Mouse (Mus musculus): ENCODE results near the gene Ciz1. TPM values are rescaled to one million over a fixed set of nuclear protein-coding genes. Genes with fewer than 3 reads are reported as not detected.
A peak's percentile ranks its signal among the peaks of the same experiment; 100 is the strongest.

Gene Ciz1
- polyA plus RNA-seq, 1 experiment from 2014 or later: 41.1 TPM

GRCm38 (mm10) chr2:32395946-32396621 lies 44.0 kb downstream of the Ciz1 start:
- peak overlapping the region; percentile 71 for H3K27ac ChIP-seq (replicated peaks; ENCODE audit: low read depth, low read length)

DNA sequence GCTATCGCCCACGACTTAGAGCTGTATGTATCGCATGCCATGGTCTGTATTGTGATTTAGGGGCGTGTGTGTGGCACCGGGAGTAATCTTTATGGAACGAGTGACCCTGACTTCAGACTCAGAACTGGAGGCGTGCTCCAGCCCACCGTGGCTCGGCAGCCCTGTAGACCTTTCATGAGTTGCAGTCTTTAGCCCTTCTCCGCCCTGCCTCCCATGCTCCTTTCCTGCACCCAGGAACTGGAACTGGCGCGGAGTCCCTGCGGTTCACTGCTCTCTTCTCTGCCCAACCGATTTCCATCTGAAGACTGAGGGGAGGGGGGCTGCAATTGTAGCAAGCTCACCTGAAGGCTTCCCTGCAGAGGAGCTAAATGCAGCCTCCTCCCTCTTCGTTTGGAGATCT lies 44.6 kb downstream of the Ciz1 start:
- DNase-seq (ENCODE audit: low spot score) (no peak), ATAC-seq (replicated peaks; ENCODE audit: insufficient number of reproducible peaks, low FRiP score, low TSS enrichment, low read depth) (no peak)
- Histone ChIP-seq H3K9me3 (replicated peaks; ENCODE audit: control insufficient read depth, low read length) (no peaks in the 10 kb centered on the region), H3K4me2 (ENCODE audit: low read depth, low read length) (peak overlapping the region; percentile 74), H3K9ac (replicated peaks; ENCODE audit: low read length) (peak overlapping the region; percentile 81), H3K36me3 (replicated peaks; ENCODE audit: control insufficient read depth, insufficient read depth, low read depth, low read length) (no peaks in the 10 kb centered on the region; the same call in 1 of the 2 replicates), H3K27me3 (ENCODE audit: control insufficient read depth, insufficient read depth, low read length) (no peaks in the 10 kb centered on the region; the same call in 1 of the 2 replicates), H3K4me3 (ENCODE audit: low read depth, low read length) (peak overlapping the region; percentile 93), H3K27ac (replicated peaks; ENCODE audit: low read depth, low read length) (0 out of 2 replicates have a peak overlapping the region, but pooled peaks have one; percentile 71), H3K4me1 (ENCODE audit: control insufficient read depth, insufficient read depth, low read length) (no peaks in the 10 kb centered on the region)
- WGBS: 0% methylated on average over 15 of the region's 15 CpGs

More at GRCm38 (mm10) chr2:32395946-32396621, 44.0 kb downstream of the Ciz1 start:
- Histone ChIP-seq H3K9ac (replicated peaks; ENCODE audit: low read length) (peak overlapping the region; percentile 81), H3K4me1 (ENCODE audit: control insufficient read depth, insufficient read depth, low read length) (no peaks in the 10 kb centered on the region), H3K9me3 (replicated peaks; ENCODE audit: control insufficient read depth, low read length) (no peaks in the 10 kb centered on the region), H3K27me3 (ENCODE audit: control insufficient read depth, insufficient read depth, low read length) (no peaks in the 10 kb centered on the region; the same call in 1 of the 2 replicates), H3K36me3 (replicated peaks; ENCODE audit: control insufficient read depth, insufficient read depth, low read depth, low read length) (no peaks in the 10 kb centered on the region; the same call in 1 of the 2 replicates), H3K4me3 (ENCODE audit: low read depth, low read length) (peak overlapping the region; percentile 93), H3K4me2 (ENCODE audit: low read depth, low read length) (peak overlapping the region; percentile 74)
- ATAC-seq (replicated peaks; ENCODE audit: insufficient number of reproducible peaks, low FRiP score, low TSS enrichment, low read depth) (peak; percentile 96), DNase-seq (ENCODE audit: low spot score) (peak; percentile 95)
- under 1% methylated on average over 59 of the region's 59 CpGs for WGBS

- Histone ChIP-seq H3K4me2 (ENCODE audit: low read depth, low read length) (no peak overlapping the region), H3K4me1 (ENCODE audit: control insufficient read depth, insufficient read depth, low read length) (peaks cover 3% of the 10 kb centered on the region; the same call in 1 of the 2 replicates), H3K36me3 (replicated peaks; ENCODE audit: control insufficient read depth, insufficient read depth, low read depth, low read length) (no peaks in the 10 kb centered on the region; the same call in 1 of the 2 replicates), H3K9me3 (replicated peaks; ENCODE audit: control insufficient read depth, low read length) (no peaks in the 10 kb centered on the region), H3K27ac (replicated peaks; ENCODE audit: low read depth, low read length) (no peak overlapping the region), H3K9ac (replicated peaks; ENCODE audit: low read length) (no peak overlapping the region), H3K4me3 (ENCODE audit: low read depth, low read length) (no peak overlapping the region), H3K27me3 (ENCODE audit: control insufficient read depth, insufficient read depth, low read length) (no peaks in the 10 kb centered on the region)
- no peak for ATAC-seq (replicated peaks; ENCODE audit: insufficient number of reproducible peaks, low FRiP score, low TSS enrichment, low read depth)
- DNase-seq (ENCODE audit: low spot score): peak; percentile 99
- 18% methylated on average over 2 of the region's 2 CpGs for WGBS
Observed at GRCm38 (mm10) chr2:32404663-32405062, 52.5 kb downstream of the Ciz1 start.

- DNase-seq (ENCODE audit: low spot score): no peak
- 86% methylated on average over 7 of the region's 7 CpGs for WGBS
- no peak overlapping the region for H3K27ac ChIP-seq (replicated peaks; ENCODE audit: low read depth, low read length)
Observed at GRCm38 (mm10) chr2:32407144-32407824, 55.2 kb downstream of the Ciz1 start.

GRCm38 (mm10) chr2:32408429-32409424 lies 56.6 kb downstream of the Ciz1 start:
- H3K4me2 ChIP-seq (ENCODE audit: low read depth, low read length): no peak overlapping the region; the same call in 1 of the 2 replicates
- peaks cover 3% of the 10 kb centered on the region; the same call in 1 of the 2 replicates for H3K4me1 ChIP-seq (ENCODE audit: control insufficient read depth, insufficient read depth, low read length)
- peak overlapping the region; percentile 54 for H3K9ac ChIP-seq (replicated peaks; ENCODE audit: low read length)
- no peaks in the 10 kb centered on the region for H3K9me3 ChIP-seq (replicated peaks; ENCODE audit: control insufficient read depth, low read length)
- peak; percentile 90 for DNase-seq (ENCODE audit: low spot score)
- H3K27ac ChIP-seq (replicated peaks; ENCODE audit: low read depth, low read length): peak overlapping the region; percentile 89
- peak; percentile 64 for ATAC-seq (replicated peaks; ENCODE audit: insufficient number of reproducible peaks, low FRiP score, low TSS enrichment, low read depth)
- 34% methylated on average over 25 of the region's 25 CpGs for WGBS
- H3K36me3 ChIP-seq (replicated peaks; ENCODE audit: control insufficient read depth, insufficient read depth, low read depth, low read length): no peaks in the 10 kb centered on the region
- H3K4me3 ChIP-seq (ENCODE audit: low read depth, low read length): no peak overlapping the region
- no peaks in the 10 kb centered on the region for H3K27me3 ChIP-seq (ENCODE audit: control insufficient read depth, insufficient read depth, low read length)

More at GRCm38 (mm10) chr2:32407144-32407824, 55.2 kb downstream of the Ciz1 start:
- H3K9me3 ChIP-seq (replicated peaks; ENCODE audit: control insufficient read depth, low read length): no peaks in the 10 kb centered on the region
- no peak overlapping the region for H3K4me2 ChIP-seq (ENCODE audit: low read depth, low read length)
- H3K36me3 ChIP-seq (replicated peaks; ENCODE audit: control insufficient read depth, insufficient read depth, low read depth, low read length): no peaks in the 10 kb centered on the region
- ATAC-seq (replicated peaks; ENCODE audit: insufficient number of reproducible peaks, low FRiP score, low TSS enrichment, low read depth): no peak
- no peak overlapping the region for H3K4me3 ChIP-seq (ENCODE audit: low read depth, low read length)
- H3K4me1 ChIP-seq (ENCODE audit: control insufficient read depth, insufficient read depth, low read length): peaks cover 3% of the 10 kb centered on the region; the same call in 1 of the 2 replicates
- H3K9ac ChIP-seq (replicated peaks; ENCODE audit: low read length): no peak overlapping the region
- H3K27me3 ChIP-seq (ENCODE audit: control insufficient read depth, insufficient read depth, low read length): no peaks in the 10 kb centered on the region

DNA sequence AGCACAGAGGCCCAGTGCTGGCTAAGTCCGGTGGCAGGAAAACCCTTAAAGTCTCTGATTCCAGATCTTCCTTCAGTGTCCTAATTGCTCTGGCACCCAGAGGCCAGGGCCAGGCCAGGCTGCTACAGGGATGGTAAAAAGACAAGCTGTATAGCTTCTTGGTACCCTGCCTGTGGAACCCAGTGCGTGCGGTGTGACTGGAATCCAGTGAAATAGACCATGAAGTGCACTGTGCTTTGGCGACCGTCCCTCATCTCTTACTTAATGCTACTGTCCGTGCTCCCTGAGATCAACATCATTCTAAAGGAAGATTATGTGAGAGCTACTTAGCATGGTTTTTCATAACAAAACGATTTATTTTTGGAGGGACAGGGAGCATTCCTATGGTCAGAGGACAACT lies 59.3 kb downstream of the Ciz1 start:
- 83% methylated on average over 7 of the region's 7 CpGs for WGBS
- ATAC-seq (replicated peaks; ENCODE audit: insufficient number of reproducible peaks, low FRiP score, low TSS enrichment, low read depth) (no peak), DNase-seq (ENCODE audit: low spot score) (no peak)
- H3K4me2 ChIP-seq (ENCODE audit: low read depth, low read length): no peak overlapping the region
- no peak overlapping the region for H3K9ac ChIP-seq (replicated peaks; ENCODE audit: low read length)
- H3K27ac ChIP-seq (replicated peaks; ENCODE audit: low read depth, low read length): no peak overlapping the region
- peaks cover 3% of the 10 kb centered on the region; the same call in 1 of the 2 replicates for H3K36me3 ChIP-seq (replicated peaks; ENCODE audit: control insufficient read depth, insufficient read depth, low read depth, low read length)
- no peak overlapping the region for H3K4me3 ChIP-seq (ENCODE audit: low read depth, low read length)
- H3K9me3 ChIP-seq (replicated peaks; ENCODE audit: control insufficient read depth, low read length): no peaks in the 10 kb centered on the region
- H3K4me1 ChIP-seq (ENCODE audit: control insufficient read depth, insufficient read depth, low read length): peaks cover 3% of the 10 kb centered on the region; the same call in 1 of the 2 replicates
- no peaks in the 10 kb centered on the region for H3K27me3 ChIP-seq (ENCODE audit: control insufficient read depth, insufficient read depth, low read length)

GRCm38 (mm10) chr2:32412742-32413531 lies 60.8 kb downstream of the Ciz1 start:
- ATAC-seq (replicated peaks; ENCODE audit: insufficient number of reproducible peaks, low FRiP score, low TSS enrichment, low read depth) (no peak), DNase-seq (ENCODE audit: low spot score) (no peak)
- Histone ChIP-seq H3K9me3 (replicated peaks; ENCODE audit: control insufficient read depth, low read length) (no peaks in the 10 kb centered on the region), H3K4me2 (ENCODE audit: low read depth, low read length) (no peak overlapping the region), H3K9ac (replicated peaks; ENCODE audit: low read length) (no peak overlapping the region), H3K4me3 (ENCODE audit: low read depth, low read length) (no peak overlapping the region), H3K36me3 (replicated peaks; ENCODE audit: control insufficient read depth, insufficient read depth, low read depth, low read length) (peaks cover 3% of the 10 kb centered on the region; the same call in 1 of the 2 replicates), H3K4me1 (ENCODE audit: control insufficient read depth, insufficient read depth, low read length) (peaks cover 3% of the 10 kb centered on the region; the same call in 1 of the 2 replicates), H3K27ac (replicated peaks; ENCODE audit: low read depth, low read length) (no peak overlapping the region), H3K27me3 (ENCODE audit: control insufficient read depth, insufficient read depth, low read length) (no peaks in the 10 kb centered on the region)
- 90% methylated on average over 6 of the region's 6 CpGs for WGBS

Data from embryonic facial prominence, embryonic 11.5 days (tissue).